Mouse (Mus musculus) thymus, adult 18-20 months (tissue): Measurements from ENCODE around the gene Dcakd.

Experiments used
- DNase-seq, 2 experiments: peaks; one replicate each; pipeline ENCODE4 v3.0.0; 2022; ENCODE audit warnings: mixed read lengths in 2 of 2

The Dcakd gene

DNA sequence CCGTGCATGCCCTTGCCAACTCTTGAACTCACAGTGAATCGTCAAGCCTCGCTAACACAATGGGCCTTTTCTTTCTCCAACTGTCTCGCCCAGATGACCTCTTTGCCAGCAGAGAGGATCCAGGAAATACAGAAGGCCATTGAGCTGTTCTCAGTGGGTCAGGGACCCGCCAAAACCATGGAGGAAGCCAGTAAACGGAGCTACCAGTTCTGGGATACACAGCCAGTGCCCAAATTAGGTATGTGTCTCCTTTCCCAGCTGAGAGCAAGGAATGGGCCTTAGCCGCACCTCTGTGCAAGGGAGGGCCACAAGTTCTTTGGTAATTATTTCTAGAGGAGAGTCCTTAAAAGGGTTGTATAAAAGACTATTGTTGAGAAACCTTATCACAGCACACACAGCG lies 18.2 kb upstream of the Dcakd start:
- no peak for DNase-seq

DNA sequence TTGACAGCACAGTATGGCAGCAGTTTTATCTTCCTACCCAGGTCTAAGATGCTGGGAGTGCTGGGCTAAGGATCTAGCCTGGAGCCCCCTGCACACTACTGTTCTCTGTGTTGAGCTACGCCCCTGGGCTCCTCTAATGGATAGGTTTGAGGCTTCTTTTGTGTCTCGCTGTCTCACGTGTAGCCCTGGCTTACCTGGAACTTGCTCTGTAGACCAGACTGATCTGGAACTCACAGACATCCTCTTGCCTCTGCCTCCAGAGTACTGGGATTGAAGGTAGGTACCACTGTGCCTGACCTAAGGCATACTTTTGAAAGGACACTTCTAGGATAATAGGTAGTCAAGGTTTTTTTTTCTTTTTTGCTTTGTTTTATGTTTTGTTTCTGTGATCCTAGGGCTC lies 15.8 kb upstream of the Dcakd start:
- no peak for DNase-seq

DNA sequence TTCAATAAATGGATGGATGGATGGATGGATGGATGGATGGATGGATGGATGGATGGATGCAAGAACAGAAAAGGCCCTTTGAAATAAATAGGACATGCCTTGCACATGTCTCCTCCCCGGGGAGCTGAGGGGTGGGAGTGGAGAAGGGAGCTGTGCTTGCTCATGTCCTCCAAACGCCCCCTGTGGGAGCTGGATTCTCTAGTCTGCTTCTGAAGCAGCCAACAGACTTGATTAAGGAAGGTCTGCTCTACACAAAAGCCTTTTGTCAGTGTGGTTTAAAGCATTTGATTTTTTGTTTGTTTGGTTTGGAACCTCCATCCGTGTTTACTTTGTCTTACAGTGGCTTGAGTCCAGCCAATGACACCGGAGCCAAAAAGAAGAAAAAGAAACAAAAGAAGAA lies 14.7 kb upstream of the Dcakd start:
- no peak for DNase-seq

DNA sequence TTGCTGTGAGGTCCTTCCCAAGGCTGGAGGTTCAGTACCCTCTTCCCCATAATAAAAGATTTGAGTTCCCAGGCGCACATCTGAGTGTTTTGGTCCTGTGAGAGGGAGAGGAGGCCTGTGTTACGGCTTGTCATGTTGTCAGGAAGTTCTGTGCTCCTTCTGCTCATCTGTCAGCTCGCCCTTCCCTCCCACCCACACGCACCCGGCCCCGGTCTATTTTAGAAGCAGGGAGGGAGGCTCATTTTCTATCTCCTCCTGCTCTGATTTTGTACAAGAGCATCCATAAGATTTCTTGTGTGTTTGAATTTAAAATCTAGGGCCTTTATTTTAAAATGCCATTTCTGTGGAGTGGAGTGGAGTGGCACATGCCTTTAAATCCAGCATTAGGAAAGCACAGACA lies 9.9 kb upstream of the Dcakd start:
- DNase-seq = no peak

DNA sequence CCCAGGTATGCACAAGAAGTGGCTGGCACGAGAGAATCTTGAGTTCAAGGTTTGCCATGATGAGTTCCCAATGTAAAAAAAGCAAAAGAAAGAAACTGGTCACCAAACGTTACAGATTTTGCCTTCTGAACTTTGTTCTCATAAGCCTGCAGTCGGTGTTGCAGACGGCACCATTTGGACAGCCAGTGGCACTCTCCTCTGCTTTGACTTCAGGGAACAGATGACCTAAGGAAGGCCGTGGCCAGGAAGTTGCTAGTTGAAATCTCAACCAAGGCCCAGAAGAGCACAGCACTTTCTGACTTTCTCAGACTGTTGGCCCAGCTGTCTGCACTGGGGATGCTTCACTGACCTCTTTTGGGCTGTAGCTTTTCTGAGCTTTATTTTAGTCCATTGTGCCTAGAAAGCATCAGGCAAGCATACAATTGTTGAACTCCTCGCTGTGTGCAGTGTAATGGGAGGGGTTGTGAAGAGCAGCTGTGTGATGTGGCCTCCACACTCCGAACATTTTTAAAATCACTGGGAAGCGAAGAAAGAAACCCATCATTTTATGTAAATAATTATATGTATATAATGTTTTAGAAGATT lies 8.8 kb upstream of the Dcakd start:
- DNase-seq = no peak

DNA sequence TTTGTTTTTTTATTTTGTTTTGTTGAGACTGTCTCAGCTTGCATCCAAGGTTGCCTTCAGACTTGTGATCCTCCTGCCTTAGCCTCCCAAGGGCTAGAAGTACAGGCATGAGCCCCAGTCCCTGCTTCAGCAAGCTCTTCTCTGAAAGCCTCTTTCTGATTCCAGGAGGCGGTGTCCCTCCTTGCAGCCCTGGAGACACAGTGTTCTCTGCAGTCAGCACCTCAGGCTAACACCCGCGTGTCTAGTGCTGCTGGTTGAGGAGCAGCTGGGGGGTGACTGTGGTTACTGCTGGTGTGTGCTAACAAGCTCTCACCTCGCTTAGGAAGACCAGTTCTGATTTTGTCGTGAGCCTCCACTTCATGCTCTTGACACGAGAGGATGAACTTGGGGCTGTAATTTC lies 6.9 kb upstream of the Dcakd start:
- no peak for DNase-seq

DNA sequence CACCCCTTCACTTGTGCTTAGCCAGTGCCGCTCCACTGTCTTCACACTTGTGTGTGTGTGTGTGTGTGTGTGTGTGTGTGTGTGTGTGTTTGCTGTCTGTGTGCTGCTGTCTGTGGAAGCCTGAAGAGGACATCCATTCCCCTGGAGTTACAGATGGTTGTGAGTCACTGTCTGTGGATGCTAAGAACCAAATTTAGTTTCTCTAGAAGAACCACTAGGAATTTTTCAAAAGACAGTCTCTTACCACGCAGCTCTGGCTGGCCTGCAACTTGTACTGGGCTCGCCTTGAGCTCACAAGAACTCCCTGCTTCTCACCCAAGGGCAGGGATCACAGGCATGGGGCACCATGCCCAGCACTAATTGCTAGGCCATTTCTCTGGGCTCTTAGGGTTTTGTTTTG lies 4.9 kb upstream of the Dcakd start:
- DNase-seq = no peak

DNA sequence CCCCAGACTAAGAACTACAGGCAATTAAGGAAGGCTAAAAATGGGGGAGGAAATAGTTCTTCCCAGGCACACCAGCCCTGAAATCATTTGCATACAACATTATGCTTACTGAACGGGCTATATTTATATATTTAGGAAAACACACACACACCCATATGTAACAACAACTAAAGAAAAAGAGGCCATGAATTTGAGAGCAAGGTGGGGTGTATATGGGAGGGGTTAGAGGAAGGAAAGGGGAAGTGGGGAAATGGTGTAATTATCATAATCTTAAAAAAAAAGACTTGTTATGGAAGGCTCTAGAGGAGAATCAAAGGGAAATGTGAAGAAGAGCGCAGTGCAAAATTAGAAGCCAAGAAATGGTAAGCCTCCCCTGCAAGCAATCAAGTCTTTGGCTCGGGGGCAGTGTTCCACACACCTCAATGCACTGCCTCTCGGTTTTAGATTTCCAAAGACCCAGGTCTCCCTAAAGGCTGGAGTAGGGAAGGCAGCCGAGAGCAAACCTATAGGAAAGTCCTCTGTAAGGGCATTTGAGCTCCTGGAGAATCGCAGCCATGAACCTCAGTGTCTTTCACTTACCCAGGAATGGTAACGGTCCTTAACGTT lies 460 bp downstream of the Dcakd start:
- no peak for DNase-seq

DNA sequence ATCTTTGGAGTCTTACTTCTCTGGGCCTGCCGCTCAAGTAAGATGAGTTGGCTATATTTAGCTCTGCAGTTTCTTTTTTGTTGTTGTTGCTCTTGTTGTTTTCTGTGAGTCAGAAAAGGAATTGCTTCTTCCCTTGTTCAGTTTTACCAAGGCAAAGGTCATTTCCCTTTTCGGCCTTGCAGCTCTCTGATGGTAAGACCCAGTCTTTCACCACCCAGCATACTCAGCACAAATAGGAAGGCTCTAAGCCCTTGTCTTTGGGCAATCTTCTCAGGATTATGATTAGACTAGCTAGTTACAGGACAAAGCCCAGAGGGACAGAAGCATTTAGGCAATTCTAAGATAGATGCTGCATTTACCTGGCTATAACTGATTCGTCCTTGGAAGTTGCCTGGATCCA lies 1.2 kb downstream of the Dcakd start:
- no peak for DNase-seq

DNA sequence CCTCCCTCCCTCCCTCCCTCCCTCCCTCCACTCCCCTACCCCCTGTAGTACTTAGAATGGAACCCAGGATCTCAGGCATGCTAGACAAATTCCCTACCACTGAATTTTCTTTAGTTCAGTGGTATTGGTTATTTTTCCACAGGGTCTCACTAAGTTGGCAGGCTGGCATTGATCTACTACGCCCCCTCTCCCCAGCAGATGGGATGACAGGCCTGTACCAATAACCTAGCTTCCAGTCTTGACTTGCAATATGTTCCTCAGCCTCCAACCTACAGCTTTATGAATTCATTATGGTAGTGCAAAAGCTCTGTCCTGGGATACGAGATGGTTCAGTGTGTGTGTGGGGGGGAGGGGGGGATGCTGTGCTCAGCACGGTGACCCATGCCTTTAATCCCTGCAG lies 4.2 kb downstream of the Dcakd start:
- no peak for DNase-seq

DNA sequence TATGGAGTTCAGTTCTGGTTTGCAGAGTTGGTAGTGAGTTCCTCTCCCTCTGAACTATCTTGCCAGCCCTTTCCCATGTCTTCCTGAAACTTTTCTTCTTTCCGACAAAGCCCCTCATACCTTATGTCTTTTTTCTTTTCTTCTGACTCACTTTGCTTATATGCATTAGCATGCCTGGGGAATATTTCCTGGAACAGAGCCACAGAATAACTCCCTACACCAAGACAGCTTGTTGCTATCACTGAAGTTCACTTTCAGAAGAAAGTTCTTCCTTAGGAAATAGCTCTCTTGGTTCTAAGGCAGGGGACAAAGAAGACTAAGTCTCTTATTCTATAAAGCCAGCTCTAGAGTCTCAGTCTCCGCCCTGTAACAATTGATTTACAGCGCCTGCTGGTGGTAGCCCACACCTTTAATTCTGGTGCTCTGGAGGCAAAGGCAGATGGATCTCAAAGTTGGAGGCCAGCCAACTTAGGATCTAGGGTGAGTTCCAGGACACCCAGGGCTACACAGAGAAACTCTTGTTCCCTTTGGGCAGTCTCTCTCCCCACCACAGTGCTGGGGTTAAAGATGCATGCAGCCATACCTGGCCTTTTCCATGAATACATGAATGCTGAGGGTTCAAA lies 7.3 kb downstream of the Dcakd start:
- no peak for DNase-seq

DNA sequence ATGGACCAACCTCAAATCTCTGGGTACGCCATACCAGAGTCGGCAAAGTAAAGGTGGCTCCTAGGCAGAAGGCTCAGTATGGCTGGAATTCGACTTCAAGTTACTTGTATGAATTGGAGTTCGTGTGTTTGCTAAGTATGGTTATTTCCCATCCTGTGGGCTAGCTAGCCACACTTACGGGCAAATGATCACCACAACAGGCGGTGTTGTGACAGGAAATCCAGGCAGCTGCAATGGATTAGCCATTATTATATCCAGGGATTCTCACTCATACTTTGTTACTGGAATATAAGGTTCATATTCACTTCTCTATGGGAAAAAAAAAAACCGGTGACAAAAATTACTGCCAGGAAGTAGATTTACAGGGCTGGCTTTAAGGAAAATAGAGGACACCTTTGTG lies 8.8 kb downstream of the Dcakd start:
- DNase-seq = no peak

DNA sequence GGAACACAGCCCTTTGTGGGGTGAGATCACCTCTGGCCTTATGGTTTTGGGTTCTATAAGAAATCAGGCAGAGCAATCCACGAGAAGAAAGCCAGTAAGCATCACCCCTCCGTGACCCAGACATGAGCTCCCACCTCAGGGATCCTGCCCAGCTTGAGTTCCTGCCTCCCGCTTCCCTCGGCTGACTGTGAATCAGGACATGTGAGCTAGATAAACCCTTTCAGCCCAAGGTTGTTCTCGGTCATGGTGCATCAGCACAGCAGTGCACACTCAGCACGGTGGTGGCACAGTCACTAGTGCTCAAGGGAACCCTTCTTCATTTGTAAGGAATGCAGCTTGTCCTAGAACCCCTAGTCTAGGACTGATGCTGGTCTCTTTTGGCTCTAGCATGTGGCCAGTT lies 9.3 kb downstream of the Dcakd start:
- no peak for DNase-seq

DNA sequence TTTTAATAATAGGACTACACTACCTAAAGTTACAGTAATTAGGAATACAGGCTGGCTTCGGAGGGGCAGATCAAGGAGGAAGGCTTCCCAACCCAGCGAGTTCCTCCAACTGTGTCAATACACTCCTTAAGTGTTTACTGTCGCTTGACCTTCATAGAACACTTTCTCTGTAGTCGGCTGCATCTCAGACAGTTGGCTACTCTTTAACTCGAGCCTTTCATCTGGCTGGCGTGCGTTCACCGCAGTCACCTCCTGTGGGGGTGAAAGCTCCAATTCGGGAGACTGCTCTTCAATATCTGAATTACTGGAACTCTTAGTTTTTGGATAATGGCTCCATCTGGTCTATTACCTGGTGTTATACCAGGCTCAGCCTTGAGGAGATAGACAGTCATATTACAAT lies 10.5 kb downstream of the Dcakd start:
- DNase-seq = no peak

DNA sequence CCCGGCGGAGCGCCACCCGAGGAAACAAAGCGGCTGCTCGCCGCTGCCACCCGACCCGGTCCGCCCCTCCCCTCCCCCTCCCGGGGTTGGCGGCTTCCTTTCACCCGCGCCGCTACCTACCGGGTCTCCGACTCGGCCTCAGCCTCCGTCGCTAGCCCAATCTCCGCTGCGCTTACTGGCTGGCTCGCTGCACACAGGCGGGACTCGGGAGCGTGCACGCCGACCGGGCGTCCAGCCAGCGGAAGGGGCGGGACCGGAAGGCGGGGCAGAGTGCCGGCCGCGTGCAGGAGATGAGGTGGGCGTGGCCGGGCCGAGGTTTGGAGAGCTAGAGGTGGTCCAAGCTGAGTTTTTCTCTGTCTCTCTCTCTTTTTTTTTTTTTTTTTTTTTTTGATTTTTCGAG lies 11.2 kb downstream of the Dcakd start:
- peak; percentile 93 to 94 for DNase-seq

DNA sequence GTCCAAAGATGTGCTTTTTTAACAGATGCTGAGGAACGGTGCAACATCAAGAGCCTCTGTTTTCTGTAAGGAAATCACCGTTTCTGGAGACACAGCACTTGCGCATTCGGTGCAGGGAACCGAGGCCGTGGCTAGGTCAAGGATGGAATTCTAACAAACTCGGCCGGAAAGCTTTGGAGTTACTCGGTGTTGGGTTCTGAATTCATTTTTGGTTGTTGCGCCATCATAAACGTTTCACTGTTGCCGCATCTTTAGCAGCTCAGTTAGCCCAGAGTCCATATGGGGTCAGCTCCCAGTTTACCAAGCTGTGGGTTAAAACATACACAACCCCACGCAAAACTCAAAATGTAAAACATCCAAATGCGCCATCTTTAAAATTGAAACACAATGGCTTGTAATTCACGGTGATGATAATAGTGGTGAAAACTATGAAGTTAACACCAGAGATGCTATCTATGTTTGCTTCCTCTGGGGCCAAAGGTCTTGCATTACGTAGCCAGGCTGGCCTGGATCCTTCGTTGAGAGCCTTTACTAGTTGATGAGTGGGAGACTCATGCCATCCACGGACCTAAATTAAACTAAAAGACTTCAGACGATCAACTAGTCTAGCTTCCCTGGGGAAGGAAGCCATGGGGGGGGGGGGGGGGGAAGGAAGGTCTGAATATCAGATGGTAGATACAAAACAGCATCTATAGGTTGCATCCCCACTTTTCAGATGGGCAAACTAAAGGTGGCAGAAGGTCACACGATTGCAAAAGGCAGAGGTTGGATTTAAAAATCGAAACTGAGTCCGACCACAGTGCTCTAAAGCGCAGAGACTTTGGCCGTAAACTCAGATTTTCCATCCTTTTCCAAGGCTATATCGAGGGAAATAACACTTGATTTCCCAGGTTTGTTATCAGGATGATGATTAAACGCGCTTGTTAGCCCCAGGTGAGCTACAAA lies 12.0 kb downstream of the Dcakd start:
- no peak for DNase-seq

DNA sequence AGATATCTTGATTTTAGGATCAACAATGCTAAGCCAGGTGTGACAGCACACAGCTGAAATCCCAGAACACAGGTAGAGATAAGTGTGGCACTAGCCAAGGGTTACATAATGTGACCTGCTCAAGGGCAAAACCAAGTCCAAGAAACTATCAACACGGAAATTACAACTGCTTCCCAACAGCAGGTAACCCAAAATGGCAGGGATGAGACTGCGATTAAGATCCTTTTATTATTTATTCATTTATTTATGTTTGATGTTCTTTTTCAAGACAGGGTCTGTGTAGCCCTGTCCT lies 17.0 kb downstream of the Dcakd start:
- no peak for DNase-seq

DNA sequence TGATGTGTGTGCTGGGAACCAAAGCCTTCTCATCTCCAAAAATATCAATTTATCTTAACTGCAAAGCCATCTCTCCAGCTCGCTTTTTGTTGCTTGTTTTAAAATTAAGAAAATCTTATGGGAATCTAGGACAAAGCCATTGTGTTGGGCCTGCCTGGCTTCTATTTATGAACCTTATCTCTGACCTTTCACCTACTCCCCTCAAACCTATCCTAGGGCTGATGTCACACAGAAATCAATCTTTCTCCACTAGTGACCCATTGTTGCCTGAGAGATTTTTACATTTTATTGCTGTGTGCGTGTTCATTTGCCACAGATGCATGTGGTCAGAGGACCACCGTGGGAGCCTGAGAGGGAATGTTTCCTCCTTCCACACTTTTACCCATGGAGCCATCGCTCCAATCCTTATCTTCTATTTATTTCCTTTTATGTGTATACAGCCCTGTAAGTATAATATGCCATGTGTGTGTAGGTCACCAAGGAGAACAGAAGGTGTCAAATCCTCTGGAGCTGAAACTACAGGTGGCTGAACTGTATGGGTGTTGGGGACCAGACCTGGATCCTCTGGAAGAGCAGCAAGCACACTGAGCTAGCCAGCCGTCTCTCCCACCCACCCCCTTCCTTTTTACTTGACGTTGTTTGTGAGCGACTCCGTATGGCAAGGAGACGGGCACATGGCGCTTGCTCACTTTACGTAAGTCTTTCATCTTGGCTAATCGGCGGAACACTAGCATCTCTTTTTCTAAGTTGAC lies 17.5 kb downstream of the Dcakd start:
- DNase-seq = no peak

DNA sequence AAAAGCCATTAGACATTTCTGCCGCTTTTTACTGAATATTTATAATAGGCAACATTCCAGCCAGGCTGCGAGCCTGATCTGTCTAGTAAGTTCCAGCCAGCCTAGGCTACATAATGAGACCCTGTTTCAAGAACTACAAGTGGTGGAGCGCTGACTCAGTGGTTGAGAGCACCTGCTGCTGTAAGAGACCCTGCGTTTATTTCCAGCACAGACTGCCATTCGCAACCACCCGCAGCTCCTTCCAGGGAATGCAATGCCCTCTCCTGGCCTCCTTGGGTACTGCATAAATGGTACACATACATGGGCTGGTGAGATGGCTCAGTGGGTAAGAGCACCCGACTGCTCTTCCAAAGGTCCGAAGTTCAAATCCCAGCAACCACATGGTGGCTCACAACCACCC lies 18.9 kb downstream of the Dcakd start:
- DNase-seq = no peak

DNA sequence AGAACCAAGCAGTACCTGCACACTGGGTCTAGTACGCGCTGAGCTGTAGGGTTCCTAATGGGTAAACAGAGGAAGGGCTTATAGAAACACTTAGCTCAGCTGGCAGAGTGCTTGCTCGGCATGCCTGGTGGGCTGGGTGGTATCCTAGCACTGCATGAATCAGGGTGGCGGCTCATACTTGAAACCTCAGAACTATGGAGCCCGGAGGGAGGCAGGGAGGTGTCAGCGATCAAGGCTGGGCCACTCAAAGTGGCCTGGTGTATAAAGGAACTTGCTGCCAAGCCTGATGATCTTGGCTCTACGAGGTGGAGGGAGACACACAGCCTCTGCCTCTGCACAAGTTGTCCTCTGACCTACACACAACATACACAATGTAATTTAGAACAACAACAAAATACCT lies 19.6 kb downstream of the Dcakd start:
- DNase-seq = no peak

DNA sequence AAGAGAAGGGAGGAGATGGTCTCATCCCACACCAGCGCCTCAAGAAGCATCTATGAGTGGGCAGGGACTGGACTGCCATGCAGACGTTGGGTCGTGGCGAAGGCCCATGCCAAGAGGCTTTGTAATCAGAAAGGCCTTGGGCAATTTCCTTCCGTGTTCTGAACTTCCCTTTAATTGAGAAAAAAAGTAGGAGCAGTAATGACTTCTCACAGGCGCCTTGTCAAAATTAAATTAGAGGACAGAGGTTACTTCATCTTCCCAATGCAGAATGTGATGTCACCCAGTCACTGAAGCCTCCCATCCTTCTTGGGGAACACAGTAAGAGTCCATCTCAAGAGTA lies 21.2 kb downstream of the Dcakd start:
- no peak for DNase-seq

DNA sequence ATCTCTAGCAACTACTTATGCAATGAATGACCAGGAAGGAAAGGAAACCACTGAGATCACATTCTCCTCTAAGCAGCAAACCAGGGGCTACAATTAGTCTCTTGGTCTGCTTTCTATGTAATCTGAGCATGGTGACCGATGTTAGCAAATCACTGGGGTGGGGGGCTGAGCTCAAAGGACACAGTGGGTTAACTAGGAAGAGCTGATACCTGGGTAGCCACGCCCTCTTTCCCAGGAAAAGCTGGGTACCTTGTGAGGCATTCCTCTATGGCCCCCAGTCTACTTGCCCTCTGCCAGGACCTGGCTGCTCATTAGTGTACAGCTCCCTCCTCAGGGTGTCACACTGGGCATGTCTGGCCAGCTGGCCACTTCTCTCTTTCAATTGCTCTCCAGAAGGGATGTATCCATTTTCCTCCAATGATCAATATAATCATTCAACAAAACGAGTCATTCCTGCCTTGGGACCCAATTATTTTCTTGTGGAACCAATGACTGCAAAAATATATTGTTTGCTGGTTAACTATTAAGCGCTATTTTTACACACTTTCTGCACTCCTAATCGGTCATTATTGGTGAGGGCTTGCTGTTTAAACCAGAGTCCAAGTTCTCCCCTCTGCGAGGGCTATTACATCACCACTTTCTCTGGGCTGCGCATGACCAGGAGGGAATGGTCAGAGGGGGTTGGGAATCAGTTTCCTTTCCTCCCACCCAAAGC lies 21.7 kb downstream of the Dcakd start:
- no peak for DNase-seq
